Mouse (Mus musculus): ENCODE measurements around the gene Hist1h2ae.
"Not testable (repeated sequence)": the region's sequence is repeated elsewhere in the genome, so short reads cannot be mapped to it uniquely, and the experiment has no call there.

The Hist1h2ae gene

DNA sequence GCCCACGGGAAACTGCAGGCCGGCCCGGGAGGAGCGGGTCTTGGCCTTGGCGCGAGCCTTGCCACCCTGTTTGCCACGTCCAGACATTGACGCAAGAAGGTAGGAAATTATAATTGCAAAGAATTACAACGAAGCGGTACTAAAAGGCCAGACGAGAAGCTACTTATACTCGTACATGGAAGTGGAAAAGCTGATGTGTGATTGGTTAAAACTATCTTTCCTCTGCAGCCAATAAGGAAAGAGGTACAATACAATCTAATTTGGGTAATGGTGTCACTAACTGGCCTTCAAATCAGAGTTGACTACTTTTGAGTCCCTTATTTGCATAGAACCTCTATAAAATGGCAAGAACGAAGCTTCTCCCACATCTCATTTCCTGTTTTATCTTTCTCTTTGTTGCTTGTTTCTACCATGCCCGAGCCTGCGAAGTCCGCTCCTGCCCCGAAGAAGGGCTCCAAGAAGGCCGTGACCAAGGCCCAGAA lies at the start of gene Hist1h2ae, which contains the start of gene Hist1h2bg:
Gene Hist1h2ae, minus strand, starts transcription at position 199 of the 482 bp plus-strand sequence.
Gene Hist1h2bg, plus strand, starts transcription at position 375 of the 482 bp plus-strand sequence.
- no peak for DNase-seq (ENCODE audit: low spot score)

DNA sequence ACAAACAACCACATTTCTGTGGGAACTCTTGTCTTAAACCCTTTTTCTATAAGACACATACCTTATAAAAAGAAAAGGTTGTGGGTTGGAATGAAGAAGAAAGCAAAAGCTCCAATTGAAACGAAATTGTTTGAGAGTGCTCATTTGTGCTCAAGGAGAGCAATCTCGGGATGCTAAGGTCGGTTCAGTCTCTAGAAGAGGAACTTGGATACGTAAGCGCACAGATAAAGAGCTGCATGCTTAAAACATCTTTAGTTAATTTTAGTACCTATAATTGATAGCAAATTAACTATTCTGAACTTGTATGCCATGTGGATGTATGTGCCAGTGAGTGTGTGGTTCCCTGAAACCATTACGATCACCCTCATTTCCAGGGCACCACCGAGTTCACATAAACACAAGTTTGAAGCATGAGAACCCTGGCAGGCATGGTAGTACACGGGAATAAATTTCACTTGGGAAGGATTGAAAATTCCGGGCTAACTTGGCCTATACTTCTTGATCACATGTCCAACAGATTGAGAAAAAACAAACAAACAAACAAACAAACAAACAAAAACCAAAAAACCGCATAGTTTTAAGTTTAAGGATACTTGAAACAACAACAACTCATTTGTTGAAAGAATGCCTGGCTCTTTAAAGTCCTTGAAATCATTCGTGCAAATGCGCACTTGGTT lies 49.2 kb upstream of the Hist1h2ae start:
- no peak for DNase-seq (ENCODE audit: low spot score)

DNA sequence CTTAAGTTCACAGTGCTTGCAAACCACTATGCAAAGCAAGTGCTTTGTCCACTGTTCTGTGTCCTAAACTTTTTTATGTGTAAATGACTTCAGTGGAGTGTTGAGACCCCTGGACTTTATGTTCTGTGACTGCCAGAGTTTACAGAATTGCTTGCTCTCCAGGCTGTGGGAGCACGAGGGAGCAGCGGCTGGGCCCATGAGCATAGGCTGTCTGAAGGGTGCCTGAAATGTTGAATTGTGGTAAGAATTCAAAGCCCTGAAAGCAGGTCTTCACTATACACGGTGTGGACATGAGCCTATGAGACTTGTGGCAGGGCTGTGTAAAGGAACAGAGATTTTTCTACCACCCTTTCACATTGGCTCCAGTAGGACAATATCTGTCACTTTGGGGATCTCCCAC lies 40.6 kb upstream of the Hist1h2ae start:
- DNase-seq (ENCODE audit: low spot score) = no peak

DNA sequence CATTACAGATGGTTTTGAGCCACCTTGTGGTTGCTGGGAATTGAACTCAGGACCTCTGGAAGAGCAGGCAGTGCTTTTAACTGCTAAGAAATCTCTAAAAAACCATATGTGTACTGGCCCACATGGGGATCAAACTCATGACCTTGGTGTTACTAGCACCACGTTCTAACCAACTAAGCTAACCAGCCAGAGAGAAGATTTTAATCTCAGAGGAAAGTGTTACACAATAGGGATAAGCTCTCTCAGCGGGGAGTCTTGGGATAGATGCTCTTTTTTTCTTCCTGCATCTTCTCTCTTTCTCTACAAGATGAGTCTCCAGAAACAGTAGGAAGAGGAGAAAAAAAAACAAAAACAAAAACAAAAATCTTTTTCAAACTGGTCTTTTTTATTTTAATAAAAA lies 39.4 kb upstream of the Hist1h2ae start:
- DNase-seq (ENCODE audit: low spot score) = no peak

DNA sequence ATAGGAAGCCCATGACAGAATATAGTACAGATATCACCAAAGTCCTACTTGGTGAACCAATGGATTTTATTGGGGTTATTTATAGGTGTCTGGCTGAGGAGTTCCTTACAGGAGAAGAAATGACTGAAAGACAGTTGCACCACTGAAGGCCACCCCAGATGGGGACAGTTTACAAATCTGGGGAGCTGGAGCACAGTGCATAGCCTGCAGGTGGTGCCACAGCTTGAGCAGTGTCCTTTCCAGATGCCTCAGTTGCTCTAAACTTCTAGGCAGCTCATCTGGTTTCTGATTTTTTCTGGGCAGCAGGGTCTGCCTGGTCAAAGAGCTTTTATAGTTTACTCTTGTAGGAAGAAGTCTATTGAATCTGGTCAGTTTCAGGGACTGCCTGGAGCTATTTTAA lies 38.8 kb upstream of the Hist1h2ae start:
- no peak for DNase-seq (ENCODE audit: low spot score)

DNA sequence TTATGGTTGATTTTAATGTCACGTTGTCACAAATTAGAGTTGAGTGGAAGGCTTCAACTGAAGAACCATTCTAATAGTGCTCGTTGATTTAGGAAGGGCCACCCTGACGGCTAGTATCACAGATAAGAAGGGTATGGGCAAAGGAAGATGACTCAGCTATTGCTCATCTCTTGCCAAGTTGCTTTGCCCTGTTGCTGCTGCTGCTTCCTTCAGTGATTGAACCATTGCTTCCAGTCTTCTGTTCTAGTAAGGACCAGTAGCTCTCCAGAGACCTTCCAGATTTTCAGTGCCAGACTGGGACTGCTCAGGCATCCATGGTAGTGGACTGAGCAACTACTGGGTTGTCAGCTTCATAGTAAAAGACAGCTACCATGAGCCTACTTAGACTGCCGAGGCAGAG lies 38.2 kb upstream of the Hist1h2ae start:
- DNase-seq (ENCODE audit: low spot score) = no peak

DNA sequence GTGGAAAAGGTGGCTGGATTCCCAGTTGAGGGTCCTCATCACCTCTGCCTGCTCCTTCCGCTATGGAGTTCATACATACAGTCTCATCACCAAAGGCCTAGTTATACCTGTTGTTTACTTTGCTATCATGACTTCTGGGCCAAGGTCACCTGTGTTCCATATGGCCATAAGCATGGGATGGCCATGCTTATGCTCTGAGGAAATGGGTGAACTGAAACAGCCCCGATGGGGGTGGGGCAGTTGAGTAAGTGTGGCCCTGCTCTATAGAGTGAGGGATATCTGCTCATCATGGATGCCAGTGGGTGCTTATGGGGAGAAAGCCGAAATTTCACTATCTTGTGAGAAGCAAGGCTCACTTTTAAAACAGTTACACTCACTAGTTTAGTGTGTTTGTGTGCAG lies 34.0 kb upstream of the Hist1h2ae start:
- DNase-seq (ENCODE audit: low spot score) = no peak

DNA sequence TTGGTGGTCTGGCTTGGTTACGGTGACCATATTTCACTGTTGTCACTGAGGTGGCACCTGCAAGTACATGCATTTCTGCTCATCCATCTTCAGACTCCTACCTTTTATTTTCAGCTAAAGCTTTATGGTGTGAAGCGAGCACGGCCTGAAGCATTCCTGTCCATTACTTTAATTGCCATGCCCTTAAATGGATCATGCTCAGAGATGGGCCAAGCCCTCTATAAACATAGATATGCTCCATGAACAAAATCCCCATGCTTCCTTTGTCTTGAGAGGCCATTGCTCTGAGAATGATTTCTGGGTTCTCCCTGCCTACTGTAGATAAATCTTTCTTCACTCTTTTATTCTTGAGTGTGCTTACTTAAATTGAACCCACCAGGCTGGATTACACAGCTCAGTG lies 33.4 kb upstream of the Hist1h2ae start:
- no peak for DNase-seq (ENCODE audit: low spot score)

DNA sequence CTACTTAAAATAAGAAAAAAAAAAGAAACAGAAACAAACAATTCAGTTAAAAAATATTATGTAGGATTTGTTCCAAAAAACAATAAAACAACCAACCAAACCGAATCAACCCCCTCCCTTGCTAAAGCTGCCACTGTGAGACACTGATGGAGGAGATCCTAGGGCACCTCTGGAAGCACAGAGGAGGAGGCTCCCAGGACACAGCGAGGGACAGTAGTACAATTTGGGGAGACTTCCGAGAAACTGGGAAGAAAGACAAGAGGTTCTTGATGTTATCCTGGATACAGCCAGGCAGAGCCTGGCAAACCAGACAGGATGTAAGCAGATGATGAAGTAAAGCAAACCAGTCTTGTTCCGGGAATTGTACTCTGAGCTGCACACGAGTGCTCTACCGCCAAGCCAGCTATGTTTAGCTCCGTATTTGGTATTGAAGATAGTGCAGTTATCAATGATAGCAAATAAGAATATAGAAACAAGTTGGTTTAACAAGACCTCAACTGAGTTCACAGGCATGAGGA lies 32.2 kb upstream of the Hist1h2ae start:
- DNase-seq (ENCODE audit: low spot score) = no peak

DNA sequence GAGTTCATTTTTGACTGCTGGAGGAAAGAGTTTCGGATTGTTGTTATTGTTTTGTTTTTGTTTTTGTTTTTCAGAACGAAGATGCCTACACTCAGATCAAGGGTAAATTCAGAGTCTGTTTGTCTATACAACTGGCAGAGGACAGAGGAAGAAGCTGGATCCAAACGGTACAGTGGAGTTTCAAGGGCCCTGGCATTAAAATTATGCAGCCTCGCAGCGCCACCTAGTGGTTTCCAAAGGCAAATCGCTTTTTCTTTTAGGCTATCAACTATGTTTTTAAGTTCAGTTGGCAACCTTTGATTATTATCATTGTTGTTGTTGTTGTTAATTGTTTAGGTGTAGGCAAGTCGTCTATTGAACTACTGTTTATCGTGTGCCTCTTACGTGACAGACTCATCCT lies 26.9 kb upstream of the Hist1h2ae start:
- DNase-seq (ENCODE audit: low spot score) = peak; percentile 40

DNA sequence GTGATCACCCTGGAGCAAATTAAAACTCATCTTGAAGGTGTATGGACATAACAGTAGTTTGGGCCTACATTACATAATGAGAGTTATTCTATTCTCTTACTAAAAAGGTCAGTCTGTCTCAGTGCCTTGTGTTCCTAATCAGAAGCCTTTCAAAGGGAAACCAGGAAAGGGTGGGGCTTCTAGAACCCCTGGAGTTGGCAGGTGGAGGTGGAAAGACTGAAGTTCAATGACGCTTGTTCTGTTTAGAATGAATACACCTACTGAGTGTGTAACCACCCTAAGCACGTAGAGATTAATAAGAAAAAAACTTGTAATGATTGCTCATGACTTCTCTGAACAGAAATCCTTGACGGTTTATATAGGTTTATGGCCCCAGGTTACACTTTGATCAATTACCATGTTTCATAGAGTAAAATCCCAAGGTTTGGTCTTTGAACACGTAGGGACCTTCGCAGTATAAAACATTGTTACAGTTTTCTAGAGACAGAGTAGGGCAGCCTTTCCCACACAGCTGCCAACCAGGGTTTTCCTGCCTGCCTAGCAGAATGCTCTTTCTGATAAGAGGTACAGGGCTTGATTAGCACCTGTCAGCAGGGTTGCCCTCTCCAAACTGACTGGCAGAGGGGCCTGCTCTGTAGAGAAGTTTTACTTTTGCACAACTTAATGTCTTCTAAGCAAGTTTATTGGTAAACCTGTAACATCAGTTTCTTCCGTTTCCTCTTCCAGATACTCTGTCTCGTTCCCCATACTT lies 24.8 kb upstream of the Hist1h2ae start:
- DNase-seq (ENCODE audit: low spot score) = no peak

DNA sequence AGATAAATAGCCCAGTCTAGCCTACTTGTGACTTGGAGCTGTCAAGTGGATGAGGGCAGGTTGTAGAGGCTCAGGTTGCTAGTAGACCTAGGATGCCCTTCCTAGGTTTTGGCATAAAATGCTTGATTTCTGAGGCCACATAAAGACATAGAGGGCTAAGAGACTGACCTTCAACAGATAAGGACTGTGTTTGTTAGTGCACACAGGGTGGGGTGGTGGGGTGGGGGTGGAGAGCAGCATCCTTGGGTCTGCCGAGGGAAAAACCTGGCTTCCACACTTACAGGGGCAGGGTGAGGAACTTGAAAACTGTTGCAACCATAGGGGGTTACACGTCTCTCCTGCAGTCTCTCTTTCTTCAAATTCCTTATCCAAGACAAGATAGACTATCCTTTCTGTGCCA lies 24.2 kb upstream of the Hist1h2ae start:
- no peak for DNase-seq (ENCODE audit: low spot score)

DNA sequence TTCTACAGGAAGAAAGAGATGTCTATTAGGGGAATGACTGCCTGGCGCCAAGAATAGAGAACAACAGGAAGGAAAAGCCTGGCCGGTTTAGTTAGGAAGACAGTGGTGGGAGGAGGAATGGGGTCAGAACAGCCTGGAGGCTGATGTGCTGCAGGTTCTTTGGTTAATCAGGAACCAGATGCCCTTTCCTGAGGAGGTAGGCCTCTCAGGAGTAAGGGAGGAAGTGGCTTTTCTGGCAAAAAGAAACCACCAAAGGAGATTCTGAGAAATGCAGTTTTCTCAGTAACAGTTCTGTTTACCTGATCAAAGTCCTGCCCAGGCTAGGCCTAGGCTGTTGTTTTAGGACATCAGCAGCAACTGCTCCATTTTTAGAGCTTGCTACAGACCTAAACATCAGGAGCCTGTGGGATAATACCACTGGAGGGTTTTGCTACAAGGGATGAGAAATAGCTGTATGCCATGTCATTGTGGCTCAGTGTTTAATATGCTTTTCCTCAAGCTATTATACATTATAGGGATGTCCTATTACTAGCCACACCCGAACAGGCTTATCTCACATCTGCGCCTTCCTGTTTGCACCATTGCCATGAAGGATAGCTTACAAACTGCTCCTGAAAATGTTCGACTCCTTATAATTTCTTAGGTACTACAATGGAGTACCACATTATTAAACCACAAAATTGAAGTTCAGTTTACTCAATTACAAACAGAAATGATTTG lies 22.2 kb upstream of the Hist1h2ae start:
- DNase-seq (ENCODE audit: low spot score) = no peak

DNA sequence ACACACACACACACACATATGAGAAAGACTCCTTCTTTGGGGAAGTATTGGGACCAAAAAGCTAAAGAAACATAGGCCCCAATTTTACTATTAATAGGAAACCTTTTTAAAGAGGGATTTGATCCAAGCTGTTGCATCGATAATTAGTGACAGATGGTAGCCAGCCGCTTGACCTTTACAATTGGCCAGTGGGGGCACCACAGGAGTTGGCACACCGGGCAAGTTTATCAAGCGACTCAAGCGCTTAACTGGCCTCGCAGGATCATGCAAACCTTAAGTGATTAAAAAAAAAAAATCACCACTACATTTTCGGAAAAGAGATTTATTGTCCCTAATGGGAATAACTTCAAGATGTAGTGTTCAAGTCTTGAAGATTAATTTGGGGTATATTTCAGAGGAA lies 21.6 kb upstream of the Hist1h2ae start:
- no peak for DNase-seq (ENCODE audit: low spot score)

DNA sequence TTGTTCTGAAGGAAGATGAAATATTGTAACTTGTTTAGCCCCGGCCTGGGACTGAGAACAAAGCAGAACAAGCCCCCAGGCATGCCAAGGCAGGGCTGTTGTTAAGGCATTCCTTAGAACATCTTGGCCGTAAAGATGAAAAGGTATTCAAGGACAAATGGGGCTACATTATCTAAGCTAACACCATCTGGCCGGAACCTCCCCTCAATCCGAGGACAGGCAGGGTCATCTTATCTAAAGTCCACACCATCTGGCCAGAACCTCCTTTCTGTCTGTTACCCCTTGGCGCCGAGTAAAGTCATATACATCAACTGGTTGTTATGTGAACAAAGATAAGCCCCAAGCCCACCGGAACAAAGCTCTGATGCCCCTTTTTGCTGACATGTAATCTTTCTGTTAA lies 20.9 kb upstream of the Hist1h2ae start:
- DNase-seq (ENCODE audit: low spot score) = not testable (repeated sequence)

DNA sequence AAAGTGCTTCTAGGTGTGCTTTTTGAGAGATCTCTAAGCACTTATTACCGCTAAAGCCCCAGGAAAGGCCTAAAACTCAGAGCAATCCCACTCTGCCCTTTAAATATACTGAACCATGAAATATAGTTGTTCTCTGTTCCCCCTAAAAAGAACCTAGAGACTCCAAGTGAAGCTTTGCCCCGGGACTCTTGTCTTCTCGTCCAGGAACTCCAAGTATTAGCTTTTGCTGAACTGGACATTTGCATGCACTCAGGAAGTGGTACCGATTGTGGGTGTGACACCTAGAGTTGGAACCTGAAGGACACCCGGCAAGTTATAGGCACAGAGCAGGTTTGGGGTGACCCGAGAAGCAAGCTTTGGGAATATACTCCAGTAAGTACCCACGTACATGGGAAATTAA lies 20.2 kb upstream of the Hist1h2ae start:
- no peak for DNase-seq (ENCODE audit: low spot score)

DNA sequence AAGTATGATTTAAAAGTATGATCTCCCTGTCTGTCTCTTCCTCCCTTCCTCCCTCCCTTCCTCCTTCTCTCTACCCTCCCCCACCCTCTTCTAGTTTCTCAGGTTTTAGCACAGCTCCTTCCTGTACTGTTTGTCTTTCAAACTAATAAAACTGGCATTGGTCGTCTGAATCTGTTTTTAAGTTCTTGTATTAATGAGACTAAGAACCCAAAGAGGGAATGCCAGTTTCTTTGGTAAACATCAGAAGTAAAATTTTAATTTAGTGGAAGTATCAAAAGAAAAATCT lies 15.9 kb upstream of the Hist1h2ae start:
- no peak for DNase-seq (ENCODE audit: low spot score)

DNA sequence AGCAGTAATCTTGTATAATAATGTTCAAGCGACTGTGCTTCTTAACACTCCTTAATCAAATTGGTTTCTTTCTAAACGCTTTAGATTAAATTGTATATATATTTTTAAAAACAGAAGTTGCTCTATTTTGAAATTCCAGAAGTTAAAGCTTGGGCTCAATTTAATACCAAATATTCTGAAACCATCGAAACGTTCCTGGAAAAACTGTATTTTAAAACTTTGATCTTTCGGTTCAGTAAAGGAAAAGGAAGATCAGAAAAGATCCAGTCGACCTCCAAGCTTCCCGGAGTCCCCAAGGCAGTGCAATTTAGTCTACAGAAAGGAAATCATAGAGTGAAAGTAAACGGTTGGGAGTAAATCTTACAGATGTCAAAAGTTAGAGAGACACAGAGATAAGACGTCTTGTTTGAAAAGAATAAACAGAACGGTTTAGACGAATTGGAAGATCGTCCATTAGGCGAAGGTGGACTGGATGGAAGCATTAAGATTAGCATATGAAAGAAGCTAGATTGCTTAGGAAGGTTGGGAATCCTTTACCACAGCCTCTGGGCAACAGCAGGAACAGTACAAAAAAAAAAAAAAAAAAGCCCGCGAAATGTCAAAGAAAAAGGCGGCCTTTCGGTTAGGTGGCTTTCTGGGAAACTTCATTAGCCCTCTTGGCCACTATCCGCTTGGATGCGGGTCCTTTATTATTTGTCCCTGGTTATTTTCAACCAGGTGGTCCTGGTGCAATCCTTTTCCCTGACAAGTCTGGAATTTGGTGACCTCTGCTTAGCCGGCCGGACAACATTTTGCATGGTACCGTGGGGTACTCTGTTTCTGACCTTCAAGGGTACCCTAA lies 15.3 kb upstream of the Hist1h2ae start:
- DNase-seq (ENCODE audit: low spot score) = no peak

DNA sequence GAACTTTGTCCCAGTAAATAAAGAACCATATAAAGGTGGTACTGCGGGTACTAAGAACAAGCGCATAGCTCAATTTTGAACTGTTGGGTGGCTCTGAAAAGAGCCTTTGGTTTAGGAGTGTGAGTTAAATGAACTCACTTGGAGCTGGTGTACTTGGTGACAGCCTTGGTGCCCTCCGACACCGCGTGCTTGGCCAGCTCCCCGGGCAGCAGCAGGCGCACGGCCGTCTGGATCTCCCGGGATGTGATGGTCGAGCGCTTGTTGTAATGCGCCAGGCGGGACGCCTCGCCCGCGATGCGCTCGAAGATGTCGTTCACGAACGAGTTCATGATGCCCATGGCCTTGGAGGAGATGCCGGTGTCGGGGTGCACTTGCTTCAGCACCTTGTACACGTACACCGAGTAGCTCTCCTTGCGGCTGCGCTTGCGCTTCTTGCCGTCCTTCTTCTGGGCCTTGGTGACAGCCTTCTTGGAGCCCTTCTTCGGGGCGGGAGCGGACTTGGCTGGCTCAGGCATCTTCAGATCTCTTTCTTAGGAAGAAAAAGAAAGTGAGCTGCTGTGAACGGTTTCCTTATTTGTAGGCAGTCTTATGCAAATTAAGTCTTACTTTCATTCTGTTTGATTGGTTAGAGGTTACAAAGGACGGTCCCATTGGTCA lies 14.6 kb upstream of the Hist1h2ae start:
- not testable (repeated sequence) for DNase-seq (ENCODE audit: low spot score)

DNA sequence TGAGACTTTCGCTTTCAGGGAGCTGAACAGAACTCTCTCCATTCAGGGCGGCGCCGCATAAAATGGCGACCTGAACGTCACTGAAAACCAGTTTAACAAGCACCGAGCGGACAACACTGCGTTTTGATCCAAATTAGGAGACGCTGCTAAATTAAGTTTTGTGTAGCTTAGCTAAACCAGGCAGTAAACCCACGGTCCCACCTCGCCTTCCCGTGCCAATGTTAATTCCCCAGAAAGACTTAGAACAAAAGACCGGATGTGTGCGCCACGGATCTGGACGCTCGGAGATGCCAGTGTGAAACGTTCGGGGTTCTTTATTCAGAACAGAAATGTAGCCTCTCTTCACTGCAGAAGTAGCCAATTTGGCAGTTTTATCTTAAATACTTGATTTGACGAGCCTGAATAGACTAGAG lies 14.0 kb upstream of the Hist1h2ae start:
- peak; percentile 20 for DNase-seq (ENCODE audit: low spot score)

DNA sequence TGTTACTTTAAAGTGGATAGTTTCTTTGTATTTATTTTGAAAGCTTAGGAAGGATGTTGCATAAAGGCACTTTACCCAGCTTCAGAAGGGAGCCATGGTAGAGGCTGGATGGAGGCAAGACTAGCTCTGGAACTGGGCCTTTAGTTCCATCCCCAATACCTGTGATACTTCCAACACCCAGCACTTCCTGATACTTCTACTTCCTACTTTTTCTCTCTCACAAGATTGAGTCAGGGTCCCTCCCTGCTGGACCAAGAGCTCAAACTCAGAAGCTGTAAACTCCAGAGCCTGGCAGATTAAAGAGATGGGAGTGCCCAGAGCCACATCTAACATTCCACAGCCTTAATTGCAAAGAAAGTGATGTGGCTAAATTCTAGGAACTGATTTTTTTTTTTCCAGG lies 13.3 kb upstream of the Hist1h2ae start:
- no peak for DNase-seq (ENCODE audit: low spot score)

Measured in urinary bladder, postnatal 10 days (tissue).